Mouse (Mus musculus) G1E (cell line): ENCODE results near the gene Zfp648. TPM values are rescaled to one million over a fixed set of nuclear protein-coding genes. Genes with fewer than 3 reads are reported as not detected.

Experiments
- ATAC-seq: 2 replicates; pipeline ENCODE4 v1.8.0; 2016; ENCODE audit warnings: mild to moderate bottlenecking; ENCODE audit not compliant: insufficient number of reproducible peaks, poor library complexity, low FRiP score, severe bottlenecking; ENCODE audit errors: extremely low read depth
- DNase-seq: peaks from one replicate; pipeline ENCODE4 v3.0.0; 2012; ENCODE audit warnings: low spot score
- H3K27me3 ChIP-seq: 2 replicates; pipeline ENCODE4 v1.6.1; 2012; ENCODE audit warnings: mild to moderate bottlenecking, low read length, inconsistent platforms; ENCODE audit not compliant: insufficient read depth
- H3K36me3 ChIP-seq: replicated peaks from 2 replicates; pipeline ENCODE3; 2012; ENCODE audit warnings: mild to moderate bottlenecking, inconsistent platforms
- H3K4me1 ChIP-seq: 2 replicates; pipeline ENCODE4 v1.6.1; 2012; ENCODE audit warnings: low read depth, low read length, inconsistent platforms, mixed read lengths; ENCODE audit not compliant: insufficient read depth
- H3K4me3 ChIP-seq: 2 replicates; pipeline ENCODE4 v1.5.1; 2012; ENCODE audit warnings: low read depth, mild to moderate bottlenecking, inconsistent platforms, low read length, moderate library complexity, mixed read lengths
- H3K9me3 ChIP-seq: replicated peaks from 2 replicates; pipeline ENCODE4 v1.6.1; 2012; ENCODE audit warnings: inconsistent platforms
- CTCF ChIP-seq: IDR thresholded peaks from 2 replicates; pipeline ENCODE4 v1.5.1; 2012; ENCODE audit warnings: low read depth, low read length, inconsistent platforms, mixed read lengths
- GATA1 ChIP-seq: IDR thresholded peaks from 2 replicates; pipeline ENCODE4 v1.6.1; 2012; ENCODE audit warnings: borderline replicate concordance, low read length, inconsistent platforms, mixed read lengths
- GATA2 ChIP-seq: IDR thresholded peaks from 2 replicates; pipeline ENCODE4 v1.6.1; 2012; ENCODE audit warnings: low read depth, low read length, inconsistent platforms, borderline replicate concordance
- POLR2AphosphoS5 ChIP-seq: IDR thresholded peaks from 2 replicates; pipeline ENCODE4 v1.6.1; 2012; ENCODE audit warnings: low read depth, low read length, inconsistent platforms; ENCODE audit not compliant: insufficient replicate concordance
- TAL1 ChIP-seq: conservative IDR thresholded peaks from 2 replicates; pipeline ENCODE4 v1.6.1; 2012; ENCODE audit warnings: low read depth, low read length, inconsistent platforms, mixed read lengths
- polyA plus RNA-seq: library from polyadenylated mRNA; stranded (reverse); fragments of >175 nt; gene quantifications from 2 replicates; pipeline ENCODE4 v1.2.3, GENCODE M21; 2012
- total RNA-seq, 2 experiments: library from RNA; stranded (forward) in 1 of 2; stranded (reverse) in 1 of 2; fragments of 200-1000 nt in 1 of 2; fragments of >200 nt in 1 of 2; fragmentation: Nextera tagmentation in 1 of 2; gene quantifications; 2 replicates each; pipeline ENCODE4 v1.2.3; 2014 to 2017

The Zfp648 gene
- total and polyA plus RNA-seq, 3 experiments = 0.05 TPM; not detected in 2

- TF ChIP-seq GATA2 (no peak), CTCF (no peak), POLR2AphosphoS5 (no peak), GATA1 (no peak), TAL1 (no peak)
- no peaks in the 10 kb centered on the region for H3K36me3 ChIP-seq
- no peaks in the 10 kb centered on the region for H3K9me3 ChIP-seq
- no peak for DNase-seq
- no peak overlapping the region for H3K4me3 ChIP-seq
- ATAC-seq = no peak
- no peaks in the 10 kb centered on the region for H3K27me3 ChIP-seq
- no peaks in the 10 kb centered on the region for H3K4me1 ChIP-seq
Observed at GRCm38 (mm10) chr1:154175334-154175733, 25.7 kb upstream of the Zfp648 start.

GRCm38 (mm10) chr1:154177781-154178180 lies 23.2 kb upstream of the Zfp648 start:
- DNase-seq (no peak), ATAC-seq (no peak)
- Histone ChIP-seq H3K9me3 (no peaks in the 10 kb centered on the region), H3K4me3 (no peak overlapping the region), H3K27me3 (no peaks in the 10 kb centered on the region), H3K4me1 (no peaks in the 10 kb centered on the region), H3K36me3 (no peaks in the 10 kb centered on the region)
- TF ChIP-seq TAL1 (no peak), GATA2 (no peak), POLR2AphosphoS5 (no peak), CTCF (no peak), GATA1 (no peak)

- no peak for TF ChIP-seq TAL1
- TF ChIP-seq POLR2AphosphoS5 = no peak
- no peak for TF ChIP-seq GATA1
- no peaks in the 10 kb centered on the region for H3K36me3 ChIP-seq
- DNase-seq (no peak), ATAC-seq (no peak)
- no peak overlapping the region for H3K4me3 ChIP-seq
- no peaks in the 10 kb centered on the region for H3K4me1 ChIP-seq
- H3K27me3 ChIP-seq = no peaks in the 10 kb centered on the region
- H3K9me3 ChIP-seq = no peaks in the 10 kb centered on the region
Observed at GRCm38 (mm10) chr1:154178541-154179155, 22.3 kb upstream of the Zfp648 start.

DNA sequence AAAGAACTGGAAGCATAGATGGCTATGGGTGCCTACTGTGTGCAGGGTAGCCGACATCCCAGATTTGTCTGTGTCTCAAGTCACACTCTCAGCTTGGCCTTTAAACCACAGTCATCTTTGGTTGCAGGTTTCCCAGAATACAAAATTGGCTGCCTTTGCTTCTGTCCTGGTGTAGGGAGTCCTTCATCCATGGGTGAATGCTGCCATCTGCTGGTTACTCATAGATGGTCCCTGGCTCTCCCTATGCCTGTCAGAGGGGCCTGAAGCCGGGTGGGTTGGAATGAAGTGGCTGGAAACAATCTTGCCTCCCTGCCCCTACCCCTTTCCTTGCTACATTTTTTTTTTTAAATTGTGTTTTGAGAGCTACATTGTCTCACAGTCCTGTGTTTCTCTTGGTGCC lies 20.0 kb upstream of the Zfp648 start:
- Histone ChIP-seq H3K4me3 (no peak overlapping the region), H3K4me1 (no peaks in the 10 kb centered on the region), H3K9me3 (no peaks in the 10 kb centered on the region; the same call in 1 of the 2 replicates), H3K36me3 (no peaks in the 10 kb centered on the region), H3K27me3 (no peaks in the 10 kb centered on the region)
- TF ChIP-seq CTCF (no peak), POLR2AphosphoS5 (no peak), GATA2 (no peak)
- peak; percentile 4 for DNase-seq
- ATAC-seq = peak; percentile 34; the same call in 1 of the 2 replicates

GRCm38 (mm10) chr1:154182396-154183076 lies 18.5 kb upstream of the Zfp648 start:
- TF ChIP-seq TAL1 = no peak
- no peak for TF ChIP-seq GATA1
- ATAC-seq = no peak
- H3K4me1 ChIP-seq = no peaks in the 10 kb centered on the region
- no peaks in the 10 kb centered on the region for H3K27me3 ChIP-seq
- no peaks in the 10 kb centered on the region; the same call in 1 of the 2 replicates for H3K9me3 ChIP-seq
- no peaks in the 10 kb centered on the region for H3K36me3 ChIP-seq
- H3K4me3 ChIP-seq = no peak overlapping the region
- DNase-seq = no peak

DNA sequence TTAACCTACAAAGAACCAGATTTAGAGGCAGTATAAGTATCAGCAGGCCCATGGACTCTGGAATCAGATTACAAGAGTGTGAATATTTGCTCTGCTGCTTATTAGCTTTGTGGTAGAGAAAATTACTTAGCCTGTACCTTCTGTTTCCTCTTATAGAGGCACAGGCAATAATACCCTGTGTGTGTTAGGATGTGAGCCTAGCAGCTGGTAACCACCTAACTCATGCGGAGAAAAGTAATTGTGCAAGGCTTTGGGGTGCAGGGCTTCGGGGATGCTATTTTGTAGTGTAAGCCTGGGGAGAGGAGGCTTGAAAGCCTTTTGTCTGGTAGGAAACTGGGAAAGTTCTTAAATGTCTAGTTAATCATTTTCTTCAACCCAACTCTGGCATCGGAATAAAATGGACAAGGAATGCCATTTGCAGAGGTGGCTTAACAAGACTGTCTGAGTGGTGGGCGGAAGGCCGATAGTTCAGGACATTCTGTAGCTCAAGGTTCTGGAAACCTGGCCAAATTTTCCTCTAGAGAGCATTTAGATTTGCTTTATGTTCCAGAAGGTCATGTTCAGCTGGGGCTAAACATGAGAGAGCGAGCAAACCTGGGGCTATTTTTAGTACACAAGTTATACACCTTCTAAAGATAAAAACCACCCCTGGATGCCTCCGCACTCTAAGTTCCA lies 17.8 kb upstream of the Zfp648 start:
- H3K36me3 ChIP-seq = no peaks in the 10 kb centered on the region
- no peak for ATAC-seq
- no peaks in the 10 kb centered on the region; the same call in 1 of the 2 replicates for H3K9me3 ChIP-seq
- no peak for DNase-seq
- H3K4me1 ChIP-seq = no peaks in the 10 kb centered on the region
- no peaks in the 10 kb centered on the region for H3K27me3 ChIP-seq
- no peak overlapping the region for H3K4me3 ChIP-seq
- TF ChIP-seq TAL1 (no peak), GATA2 (no peak), POLR2AphosphoS5 (no peak), GATA1 (no peak), CTCF (no peak)
